Mouse (Mus musculus) megakaryocyte, embryonic 14.5 days (primary cell): ENCODE results near the gene Mgat4a.

Experiments used
- FLI1 ChIP-seq: IDR thresholded peaks from 2 replicates; pipeline ENCODE4 v1.6.1; 2012; ENCODE audit warnings: low read length, inconsistent platforms, mixed read lengths
- GATA1 ChIP-seq: IDR thresholded peaks from 3 replicates; pipeline ENCODE4 v1.6.1; 2012; ENCODE audit warnings: mixed read lengths, low read length, inconsistent platforms, borderline replicate concordance

DNA sequence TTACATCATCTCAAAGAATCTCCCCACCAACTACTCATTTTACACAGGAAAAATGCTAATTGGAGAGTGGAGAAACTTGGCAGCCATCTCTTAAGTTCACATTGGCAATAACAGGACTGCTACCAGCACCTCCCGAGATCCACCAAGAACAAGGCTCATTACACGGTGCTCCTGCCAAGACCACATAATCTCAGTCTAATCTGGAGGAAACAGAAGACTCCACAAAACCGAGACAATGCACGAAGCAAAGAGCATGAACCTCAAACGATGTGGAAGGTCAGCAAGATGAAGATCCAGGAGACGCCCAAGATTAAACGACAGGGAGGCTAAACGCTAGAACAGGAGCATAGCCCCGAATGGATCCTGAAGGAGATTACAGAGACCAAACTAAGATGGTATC lies 38.5 kb downstream of the Mgat4a start:
- TF ChIP-seq FLI1 (no peak), GATA1 (no peak)
